Mouse (Mus musculus) hindbrain, embryonic 16.5 days (tissue): Measurements from ENCODE around the gene Cox19. TPM values are rescaled to one million over a fixed set of nuclear protein-coding genes. Genes with fewer than 3 reads are reported as not detected.
A peak's percentile ranks its signal among the peaks of the same experiment; 100 is the strongest.

ENCODE experiments used
- ATAC-seq: fragments of 200-750 bp; cut with Nextera tagmentation; 2 replicates; pipeline ENCODE4 v1.8.0; 2017; ENCODE audit warnings: moderate TSS enrichment, moderate library complexity
- H3K27ac ChIP-seq: fragments of 300-500 bp; sonication (generic); 2 replicates; pipeline ENCODE4 v1.5.1; 2014; ENCODE audit warnings: low read depth, mild to moderate bottlenecking, control low read depth, low read length, moderate library complexity
- H3K27me3 ChIP-seq: fragments of 300-500 bp; sonication (generic); replicated peaks from 2 replicates; pipeline ENCODE4 v1.6.1; 2014; ENCODE audit warnings: low read length; ENCODE audit not compliant: control insufficient read depth, insufficient read depth
- H3K36me3 ChIP-seq: fragments of 300-500 bp; sonication (generic); 2 replicates; pipeline ENCODE4 v1.6.1; 2014; ENCODE audit warnings: mild to moderate bottlenecking, low read length, moderate library complexity, mixed read lengths; ENCODE audit not compliant: control insufficient read depth, insufficient read depth
- H3K4me1 ChIP-seq: fragments of 300-500 bp; sonication (generic); 2 replicates; pipeline ENCODE4 v1.6.1; 2014; ENCODE audit warnings: low read depth, low read length; ENCODE audit not compliant: control insufficient read depth, insufficient read depth
- H3K4me2 ChIP-seq: fragments of 300-500 bp; sonication (generic); 2 replicates; pipeline ENCODE4 v1.6.1; 2014; ENCODE audit warnings: mild to moderate bottlenecking, low read length, control low read depth, moderate library complexity
- H3K4me3 ChIP-seq: fragments of 300-500 bp; sonication (generic); 2 replicates; pipeline ENCODE4 v1.5.1; 2014; ENCODE audit warnings: mild to moderate bottlenecking, low read length, control low read depth, moderate library complexity
- H3K9ac ChIP-seq: fragments of 300-500 bp; sonication (generic); 2 replicates; pipeline ENCODE4 v1.6.1; 2014; ENCODE audit warnings: low read depth, mild to moderate bottlenecking, control low read depth, low read length, moderate library complexity
- H3K9me3 ChIP-seq: fragments of 300-500 bp; sonication (generic); 2 replicates; pipeline ENCODE4 v1.6.1; 2014; ENCODE audit warnings: mild to moderate bottlenecking, low read length, moderate library complexity; ENCODE audit not compliant: control insufficient read depth
- WGBS: fragments of 180-500 bp; shearing (Covaris S2); extraction: QIAGEN DNeasy Blood & Tissue Kit; methylation state at CpG from one replicate; pipeline ENCODE4 v1.1.7; 2014; 5-methylcytosine and 5-hydroxymethylcytosine counted together
- polyA plus RNA-seq: library from polyadenylated mRNA; unstranded; fragments of >200 nt; fragmentation: Nextera tagmentation; extraction: Ambion mirVana; gene quantifications from 2 replicates; pipeline ENCODE4 v1.2.1, GENCODE M21; 2015

The Cox19 gene
- polyA plus RNA-seq, 1 experiment from 2014 or later: 95.1 TPM

GRCm38 (mm10) chr5:139378271-139378556 lies 27.0 kb upstream of the Cox19 start:
- H3K27ac ChIP-seq: no peak overlapping the region
- 92% methylated on average over 7 of the region's 7 CpGs for WGBS
- no peak overlapping the region for H3K9ac ChIP-seq
- no peaks in the 10 kb centered on the region for H3K9me3 ChIP-seq
- H3K4me3 ChIP-seq: no peak overlapping the region
- no peaks in the 10 kb centered on the region for H3K36me3 ChIP-seq
- peaks cover 23% of the 10 kb centered on the region for H3K4me1 ChIP-seq
- no peak overlapping the region for H3K4me2 ChIP-seq
- H3K27me3 ChIP-seq: no peaks in the 10 kb centered on the region
- ATAC-seq: no peak

- no peaks in the 10 kb centered on the region for H3K27me3 ChIP-seq
These were observed 26.5 kb upstream of the Cox19 start, which contains the start of gene Gpr146 for GRCm38 (mm10) chr5:139377468-139378270. Gene Gpr146, plus strand, starts transcription at chr5:139377697.

GRCm38 (mm10) chr5:139374841-139375240 lies 23.6 kb upstream of the Cox19 start:
- ATAC-seq: no peak
- no peaks in the 10 kb centered on the region for H3K36me3 ChIP-seq
- no peaks in the 10 kb centered on the region for H3K27me3 ChIP-seq
- no peak overlapping the region for H3K4me2 ChIP-seq
- H3K9me3 ChIP-seq: no peaks in the 10 kb centered on the region
- peaks cover 20% of the 10 kb centered on the region for H3K4me1 ChIP-seq
- H3K4me3 ChIP-seq: no peak overlapping the region
- no peak overlapping the region for H3K9ac ChIP-seq
- no peak overlapping the region for H3K27ac ChIP-seq
- WGBS: 75% methylated on average over 2 of the region's 2 CpGs

More at GRCm38 (mm10) chr5:139377468-139378270, 26.5 kb upstream of the Cox19 start, which contains the start of gene Gpr146:
- 0 out of 2 replicates have a peak within 1 kb of the TSS, but pooled peaks have one; percentile 1 for H3K27ac ChIP-seq
- no peak for ATAC-seq
- H3K4me3 ChIP-seq: no peak within 1 kb of the TSS
- no peaks in the 10 kb centered on the region for H3K36me3 ChIP-seq
- WGBS: 75% methylated on average over 18 of the region's 18 CpGs
- H3K9me3 ChIP-seq: no peaks in the 10 kb centered on the region
- H3K9ac ChIP-seq: no peak within 1 kb of the TSS
- H3K4me2 ChIP-seq: no peak within 1 kb of the TSS
- peaks cover 21% of the 10 kb centered on the region for H3K4me1 ChIP-seq

GRCm38 (mm10) chr5:139373889-139374444 lies 22.7 kb upstream of the Cox19 start:
- Histone ChIP-seq H3K27ac (no peak overlapping the region), H3K4me3 (no peak overlapping the region), H3K27me3 (no peaks in the 10 kb centered on the region), H3K36me3 (no peaks in the 10 kb centered on the region), H3K4me1 (peaks cover 18% of the 10 kb centered on the region), H3K9ac (no peak overlapping the region), H3K4me2 (no peak overlapping the region), H3K9me3 (no peaks in the 10 kb centered on the region)
- WGBS: 80% methylated on average over 6 of the region's 6 CpGs
- ATAC-seq: no peak

GRCm38 (mm10) chr5:139373126-139373525 lies 21.9 kb upstream of the Cox19 start:
- WGBS: 89% methylated on average over 3 of the region's 3 CpGs
- Histone ChIP-seq H3K27me3 (no peaks in the 10 kb centered on the region), H3K4me2 (no peak overlapping the region), H3K4me3 (no peak overlapping the region), H3K36me3 (no peaks in the 10 kb centered on the region), H3K9me3 (no peaks in the 10 kb centered on the region), H3K27ac (no peak overlapping the region), H3K4me1 (peaks cover 18% of the 10 kb centered on the region), H3K9ac (no peak overlapping the region)
- no peak for ATAC-seq

- H3K27ac ChIP-seq: peak overlapping the region; percentile 86
- H3K36me3 ChIP-seq: no peaks in the 10 kb centered on the region
- WGBS: 3% methylated on average over 35 of the region's 39 CpGs
- peak; percentile 95 for ATAC-seq
- H3K9ac ChIP-seq: peak overlapping the region; percentile 95
- no peaks in the 10 kb centered on the region for H3K9me3 ChIP-seq
- H3K4me1 ChIP-seq: peaks cover 18% of the 10 kb centered on the region
- H3K27me3 ChIP-seq: no peaks in the 10 kb centered on the region
- H3K4me2 ChIP-seq: peak overlapping the region; percentile 89
- H3K4me3 ChIP-seq: peak overlapping the region; percentile 72
These were observed 20.6 kb upstream of the Cox19 start for GRCm38 (mm10) chr5:139371631-139372401.

GRCm38 (mm10) chr5:139371118-139371517 lies 19.9 kb upstream of the Cox19 start:
- Histone ChIP-seq H3K27ac (no peak overlapping the region), H3K27me3 (no peaks in the 10 kb centered on the region), H3K9ac (peak overlapping the region; percentile 1), H3K36me3 (no peaks in the 10 kb centered on the region), H3K4me3 (no peak overlapping the region; the same call in 1 of the 2 replicates), H3K9me3 (no peaks in the 10 kb centered on the region), H3K4me2 (peak overlapping the region; percentile 89), H3K4me1 (peaks cover 18% of the 10 kb centered on the region)
- WGBS: 53% methylated on average over 5 of the region's 5 CpGs
- ATAC-seq: no peak

- no peaks in the 10 kb centered on the region for H3K9me3 ChIP-seq
- peak overlapping the region; percentile 43 for H3K9ac ChIP-seq
- no peak for ATAC-seq
- H3K27ac ChIP-seq: no peak overlapping the region
- no peak overlapping the region for H3K4me2 ChIP-seq
- 89% methylated on average over 6 of the region's 6 CpGs for WGBS
- H3K27me3 ChIP-seq: no peaks in the 10 kb centered on the region
- no peak overlapping the region for H3K4me3 ChIP-seq
- H3K36me3 ChIP-seq: no peaks in the 10 kb centered on the region
- H3K4me1 ChIP-seq: peaks cover 18% of the 10 kb centered on the region
These were observed 19.1 kb upstream of the Cox19 start for GRCm38 (mm10) chr5:139370336-139370735.
